Mouse (Mus musculus) limb, embryonic 14.5 days (tissue): ENCODE data around the gene Mgll. TPM values are rescaled to one million over a fixed set of nuclear protein-coding genes. Genes with fewer than 3 reads are reported as not detected.

Source experiments
- ATAC-seq: fragments of 200-750 bp; cut with Nextera tagmentation; 2 replicates; pipeline ENCODE4 v1.8.0; 2017; ENCODE audit warnings: low read depth, moderate number of reproducible peaks, moderate TSS enrichment; ENCODE audit not compliant: low FRiP score
- DNase-seq: peaks from one replicate; pipeline ENCODE4 v3.0.0-alpha.2; 2015; ENCODE audit warnings: low spot score
- H3K27ac ChIP-seq: fragments of 300-500 bp; sonication (generic); replicated peaks from 2 replicates; pipeline ENCODE4 v1.5.1; 2014; ENCODE audit warnings: low read depth, mild to moderate bottlenecking, low read length, moderate library complexity, mixed read lengths
- H3K27me3 ChIP-seq: fragments of 300-500 bp; sonication (generic); 2 replicates; pipeline ENCODE4 v1.6.1; 2014; ENCODE audit warnings: low read length, mixed read lengths; ENCODE audit not compliant: control insufficient read depth, insufficient read depth
- H3K36me3 ChIP-seq: fragments of 300-500 bp; sonication (generic); 2 replicates; pipeline ENCODE4 v1.6.1; 2014; ENCODE audit warnings: mild to moderate bottlenecking, low read length, moderate library complexity, mixed read lengths; ENCODE audit not compliant: control insufficient read depth, insufficient read depth
- H3K4me1 ChIP-seq: fragments of 300-500 bp; sonication (generic); 2 replicates; pipeline ENCODE4 v1.6.1; 2014; ENCODE audit warnings: antibody characterized with exemption, low read length, mixed read lengths; ENCODE audit not compliant: control insufficient read depth, insufficient read depth
- H3K4me2 ChIP-seq: fragments of 300-500 bp; sonication (generic); replicated peaks from 2 replicates; pipeline ENCODE4 v1.6.1; 2014; ENCODE audit warnings: low read depth, mild to moderate bottlenecking, low read length, moderate library complexity; ENCODE audit not compliant: severe bottlenecking
- H3K4me3 ChIP-seq: fragments of 300-500 bp; sonication (generic); replicated peaks from 2 replicates; pipeline ENCODE4 v1.5.1; 2014; ENCODE audit warnings: low read length
- H3K9ac ChIP-seq: fragments of 300-500 bp; sonication (generic); 2 replicates; pipeline ENCODE4 v1.6.1; 2014; ENCODE audit warnings: mild to moderate bottlenecking, low read depth, low read length, moderate library complexity; ENCODE audit not compliant: severe bottlenecking
- H3K9me3 ChIP-seq: fragments of 300-500 bp; sonication (generic); 2 replicates; pipeline ENCODE4 v1.6.1; 2016; ENCODE audit warnings: low read length; ENCODE audit not compliant: control insufficient read depth
- POLR2A ChIP-seq: fragments of 200-500 bp; IDR thresholded peaks from 2 replicates; pipeline ENCODE4 v1.8.0; 2012; ENCODE audit warnings: inconsistent platforms, mild to moderate bottlenecking, moderate library complexity, borderline replicate concordance; ENCODE audit not compliant: insufficient read depth, insufficient read length; ENCODE audit errors: extremely low read depth
- WGBS: fragments of 180-500 bp; shearing (Covaris S2); extraction: QIAGEN DNeasy Blood & Tissue Kit; methylation state at CpG from one replicate; pipeline ENCODE4 v1.1.7; 2014; 5-methylcytosine and 5-hydroxymethylcytosine counted together
- polyA plus RNA-seq, 2 experiments: library from polyadenylated mRNA; depleted of rRNA in 1 of 2; stranded (reverse) in 1 of 2; unstranded in 1 of 2; fragments of >200 nt; fragmentation: Nextera tagmentation in 1 of 2; extraction: Ambion mirVana in 1 of 2; gene quantifications; 2 replicates each; pipeline versions ENCODE4 v1.2.1 to v1.2.3; 2012 to 2014

The Mgll gene
- polyA plus RNA-seq, 2 experiments = 7.5 to 17.6 TPM

- no peaks in the 10 kb centered on the region for H3K9me3 ChIP-seq
- no peak overlapping the region for H3K9ac ChIP-seq
- DNase-seq (no peak), ATAC-seq (no peak)
- no peak overlapping the region for H3K4me3 ChIP-seq
- 52% methylated on average over 7 of the region's 7 CpGs for WGBS
- H3K36me3 ChIP-seq = no peaks in the 10 kb centered on the region
- TF ChIP-seq POLR2A = no peak
- no peak overlapping the region for H3K4me2 ChIP-seq
- H3K27ac ChIP-seq = no peak overlapping the region
- H3K27me3 ChIP-seq = peaks cover 4% of the 10 kb centered on the region
- H3K4me1 ChIP-seq = no peaks in the 10 kb centered on the region
Observed at GRCm38 (mm10) chr6:88725590-88725989, 1.4 kb downstream of the Mgll start.

GRCm38 (mm10) chr6:88726252-88727211, 2.3 kb downstream of the Mgll start:
- H3K4me2 ChIP-seq = no peak overlapping the region
- WGBS = 62% methylated on average over 9 of the region's 9 CpGs

GRCm38 (mm10) chr6:88727490-88727889, 3.3 kb downstream of the Mgll start:
- 84% methylated on average over 5 of the region's 5 CpGs for WGBS
- Histone ChIP-seq H3K36me3 (no peaks in the 10 kb centered on the region), H3K9me3 (no peaks in the 10 kb centered on the region), H3K4me2 (no peak overlapping the region), H3K27me3 (peaks cover 4% of the 10 kb centered on the region), H3K9ac (no peak overlapping the region), H3K27ac (no peak overlapping the region), H3K4me1 (peaks cover 4% of the 10 kb centered on the region; the same call in 1 of the 2 replicates), H3K4me3 (no peak overlapping the region)
- ATAC-seq (no peak), DNase-seq (no peak)
- no peak for TF ChIP-seq POLR2A

More at GRCm38 (mm10) chr6:88726252-88727211, 2.3 kb downstream of the Mgll start:
- H3K4me1 ChIP-seq = no peaks in the 10 kb centered on the region
- no peak overlapping the region for H3K4me3 ChIP-seq
- no peak overlapping the region for H3K9ac ChIP-seq
- no peak for ATAC-seq
- H3K9me3 ChIP-seq = no peaks in the 10 kb centered on the region
- H3K27ac ChIP-seq = no peak overlapping the region
- DNase-seq = no peak
- TF ChIP-seq POLR2A = no peak
- peaks cover 4% of the 10 kb centered on the region for H3K27me3 ChIP-seq
- no peaks in the 10 kb centered on the region for H3K36me3 ChIP-seq

GRCm38 (mm10) chr6:88728054-88728453, 3.8 kb downstream of the Mgll start:
- H3K4me1 ChIP-seq = peaks cover 10% of the 10 kb centered on the region; the same call in 1 of the 2 replicates
- 70% methylated on average over 7 of the region's 7 CpGs for WGBS
- no peaks in the 10 kb centered on the region for H3K9me3 ChIP-seq
- TF ChIP-seq POLR2A = no peak
- H3K27me3 ChIP-seq = peaks cover 4% of the 10 kb centered on the region
- H3K4me2 ChIP-seq = no peak overlapping the region
- ATAC-seq (no peak), DNase-seq (no peak)
- H3K9ac ChIP-seq = no peak overlapping the region
- no peak overlapping the region for H3K27ac ChIP-seq
- no peak overlapping the region for H3K4me3 ChIP-seq
- H3K36me3 ChIP-seq = no peaks in the 10 kb centered on the region

GRCm38 (mm10) chr6:88728515-88728914, 4.3 kb downstream of the Mgll start:
- Histone ChIP-seq H3K9me3 (no peaks in the 10 kb centered on the region), H3K36me3 (no peaks in the 10 kb centered on the region), H3K9ac (no peak overlapping the region), H3K27me3 (peaks cover 4% of the 10 kb centered on the region), H3K4me3 (no peak overlapping the region), H3K4me1 (peaks cover 14% of the 10 kb centered on the region; the same call in 1 of the 2 replicates), H3K27ac (no peak overlapping the region), H3K4me2 (no peak overlapping the region)
- ATAC-seq = no peak
- no peak for TF ChIP-seq POLR2A
- DNase-seq = no peak
- 83% methylated on average over 5 of the region's 5 CpGs for WGBS
